Mouse (Mus musculus) stomach, embryonic 15.5 days (tissue): ENCODE measurements around the gene Slc25a1. TPM values are rescaled to one million over a fixed set of nuclear protein-coding genes. Genes with fewer than 3 reads are reported as not detected.
A peak's percentile ranks its signal among the peaks of the same experiment; 100 is the strongest.
"Not testable (repeated sequence)": the region's sequence is repeated elsewhere in the genome, so short reads cannot be mapped to it uniquely, and the experiment has no call there.

Experiments
- ATAC-seq: fragments of 200-750 bp; cut with Nextera tagmentation; 2 replicates; pipeline ENCODE4 v1.8.0; 2017; ENCODE audit warnings: low read depth, moderate number of reproducible peaks, moderate TSS enrichment; ENCODE audit not compliant: insufficient read depth, low FRiP score
- H3K27ac ChIP-seq: fragments of 300-500 bp; sonication (generic); 2 replicates; pipeline ENCODE4 v1.5.1; 2015; ENCODE audit warnings: mild to moderate bottlenecking, inconsistent platforms
- H3K27me3 ChIP-seq: fragments of 300-500 bp; sonication (generic); replicated peaks from 2 replicates; pipeline ENCODE4 v1.6.1; 2015; ENCODE audit warnings: inconsistent platforms
- H3K36me3 ChIP-seq: fragments of 300-500 bp; sonication (generic); 2 replicates; pipeline ENCODE4 v1.6.1; 2015; ENCODE audit warnings: inconsistent platforms
- H3K4me1 ChIP-seq: fragments of 300-500 bp; sonication (generic); 2 replicates; pipeline ENCODE4 v1.6.1; 2015; ENCODE audit warnings: inconsistent platforms
- H3K4me2 ChIP-seq: fragments of 300-500 bp; sonication (generic); 2 replicates; pipeline ENCODE4 v1.6.1; 2015; ENCODE audit warnings: mild to moderate bottlenecking, inconsistent platforms
- H3K4me3 ChIP-seq: fragments of 300-500 bp; sonication (generic); replicated peaks from 2 replicates; pipeline ENCODE4 v1.5.1; 2015; ENCODE audit warnings: inconsistent platforms
- H3K9ac ChIP-seq: fragments of 300-500 bp; sonication (generic); 2 replicates; pipeline ENCODE4 v1.6.1; 2015; ENCODE audit warnings: inconsistent platforms
- H3K9me3 ChIP-seq: fragments of 300-500 bp; sonication (generic); 2 replicates; pipeline ENCODE4 v1.6.1; 2016; ENCODE audit warnings: inconsistent platforms
- WGBS: fragments of 180-500 bp; shearing (Covaris S2); methylation state at CpG from one replicate; pipeline ENCODE4 v1.1.7; 2015; 5-methylcytosine and 5-hydroxymethylcytosine counted together
- polyA plus RNA-seq: library from polyadenylated mRNA; unstranded; fragments of >200 nt; fragmentation: Nextera tagmentation; extraction: Ambion mirVana; gene quantifications from 2 replicates; pipeline ENCODE4 v1.2.1, GENCODE M21; 2015

Gene Slc25a1
- 124 and 134 TPM in 2 replicates for polyA plus RNA-seq

GRCm38 (mm10) chr16:17928087-17928580 is at the start of gene Slc25a1:
TSS of gene Slc25a1 (minus strand) at chr16:17928219.
- H3K36me3 ChIP-seq = peaks cover 12% of the 10 kb centered on the region; the same call in 1 of the 2 replicates
- peak within 1 kb of the TSS; percentile 99 for H3K4me2 ChIP-seq
- no peaks in the 10 kb centered on the region for H3K9me3 ChIP-seq
- ATAC-seq = peak; percentile 83
- peak within 1 kb of the TSS; percentile 94 for H3K4me3 ChIP-seq
- peak within 1 kb of the TSS; percentile 76 for H3K9ac ChIP-seq
- H3K4me1 ChIP-seq = peaks cover 16% of the 10 kb centered on the region
- peak within 1 kb of the TSS; percentile 95 for H3K27ac ChIP-seq
- H3K27me3 ChIP-seq = no peaks in the 10 kb centered on the region
- under 1% methylated on average over 47 of the region's 47 CpGs for WGBS

DNA sequence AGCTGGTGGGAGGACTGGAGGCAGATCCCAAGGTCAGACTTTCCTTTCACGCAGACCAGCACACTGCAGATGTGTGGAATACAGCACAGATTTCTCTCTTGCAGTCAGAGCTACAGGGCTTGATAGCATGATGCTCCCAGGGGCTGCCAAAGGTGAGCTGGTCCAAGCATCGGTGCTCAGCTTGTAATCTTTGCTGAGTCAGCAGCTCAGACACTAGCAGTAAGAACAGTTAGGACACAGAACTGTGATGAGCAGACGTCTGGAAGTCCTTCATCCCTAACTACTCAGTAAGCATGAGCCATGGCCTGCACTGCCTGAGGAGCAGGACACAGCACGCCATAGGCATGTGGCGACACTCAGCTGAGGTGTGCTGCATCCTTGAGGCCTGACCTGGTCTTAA is 43.8 kb upstream of the Slc25a1 start:
- Histone ChIP-seq H3K27ac (no peak overlapping the region), H3K4me2 (no peak overlapping the region), H3K9ac (no peak overlapping the region), H3K4me1 (no peaks in the 10 kb centered on the region), H3K36me3 (no peaks in the 10 kb centered on the region), H3K4me3 (no peak overlapping the region), H3K27me3 (no peaks in the 10 kb centered on the region), H3K9me3 (no peaks in the 10 kb centered on the region)
- WGBS = 73% methylated on average over 5 of the region's 5 CpGs
- ATAC-seq = no peak

GRCm38 (mm10) chr16:17962091-17962490 is 34.1 kb upstream of the Slc25a1 start:
- no peak overlapping the region for H3K27ac ChIP-seq
- no peak overlapping the region for H3K4me3 ChIP-seq
- H3K36me3 ChIP-seq = no peaks in the 10 kb centered on the region
- no peak overlapping the region for H3K9ac ChIP-seq
- H3K4me1 ChIP-seq = no peaks in the 10 kb centered on the region
- H3K27me3 ChIP-seq = no peaks in the 10 kb centered on the region
- ATAC-seq = no peak
- 78% methylated on average over 7 of the region's 7 CpGs for WGBS
- H3K9me3 ChIP-seq = no peaks in the 10 kb centered on the region
- no peak overlapping the region for H3K4me2 ChIP-seq

GRCm38 (mm10) chr16:17956052-17956638 is 28.1 kb upstream of the Slc25a1 start:
- not testable (repeated sequence) for ATAC-seq, H3K36me3 ChIP-seq, H3K4me3 ChIP-seq, H3K27me3 ChIP-seq, H3K4me2 ChIP-seq, H3K4me1 ChIP-seq, H3K9ac ChIP-seq, H3K9me3 ChIP-seq, H3K27ac ChIP-seq
- WGBS = 94% methylated on average over 17 of the region's 17 CpGs

DNA sequence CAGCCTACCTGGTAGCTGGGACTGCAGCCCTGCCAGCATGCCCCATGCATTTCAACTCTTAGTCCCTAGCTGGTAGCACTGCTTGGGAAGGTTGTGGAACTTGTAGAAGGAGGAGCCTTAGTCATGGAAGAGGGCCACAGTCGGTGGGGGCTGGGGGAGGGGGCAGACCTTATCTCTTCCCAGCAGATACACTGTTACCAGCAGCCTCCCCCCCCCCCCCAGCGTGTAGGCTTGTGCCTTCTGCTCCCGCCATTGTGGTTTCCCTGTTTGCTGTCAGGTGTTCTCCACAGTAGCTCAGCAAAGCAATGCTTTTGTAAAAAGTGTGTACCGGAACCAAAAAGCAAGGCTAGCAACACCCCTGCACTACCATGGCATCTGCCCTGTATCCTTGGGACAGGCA is 23.6 kb upstream of the Slc25a1 start:
- Histone ChIP-seq H3K9ac (no peak overlapping the region), H3K36me3 (no peaks in the 10 kb centered on the region), H3K4me3 (no peak overlapping the region), H3K4me1 (no peaks in the 10 kb centered on the region), H3K9me3 (no peaks in the 10 kb centered on the region), H3K27me3 (no peaks in the 10 kb centered on the region), H3K27ac (no peak overlapping the region), H3K4me2 (no peak overlapping the region)
- no peak for ATAC-seq
- WGBS = 93% methylated on average over 4 of the region's 4 CpGs

- Histone ChIP-seq H3K27ac (no peak overlapping the region), H3K4me3 (no peak overlapping the region), H3K4me1 (no peaks in the 10 kb centered on the region), H3K9ac (no peak overlapping the region), H3K27me3 (no peaks in the 10 kb centered on the region), H3K4me2 (no peak overlapping the region), H3K9me3 (no peaks in the 10 kb centered on the region), H3K36me3 (no peaks in the 10 kb centered on the region)
- WGBS = 64% methylated on average over 4 of the region's 4 CpGs
- ATAC-seq = no peak
These were observed 22.0 kb upstream of the Slc25a1 start for GRCm38 (mm10) chr16:17950068-17950467.

GRCm38 (mm10) chr16:17949421-17949877 is 21.4 kb upstream of the Slc25a1 start:
- H3K27ac ChIP-seq = 0 out of 2 replicates have a peak overlapping the region, but pooled peaks have one; percentile 28
- no peaks in the 10 kb centered on the region for H3K9me3 ChIP-seq
- H3K4me1 ChIP-seq = no peaks in the 10 kb centered on the region
- no peak overlapping the region for H3K4me2 ChIP-seq
- no peaks in the 10 kb centered on the region for H3K36me3 ChIP-seq
- no peaks in the 10 kb centered on the region for H3K27me3 ChIP-seq
- WGBS = 48% methylated on average over 2 of the region's 2 CpGs
- no peak for ATAC-seq
- no peak overlapping the region for H3K4me3 ChIP-seq
- H3K9ac ChIP-seq = no peak overlapping the region

GRCm38 (mm10) chr16:17945081-17945831 is 17.2 kb upstream of the Slc25a1 start:
- Histone ChIP-seq H3K27me3 (no peaks in the 10 kb centered on the region), H3K9ac (no peak overlapping the region), H3K9me3 (no peaks in the 10 kb centered on the region), H3K4me1 (no peaks in the 10 kb centered on the region), H3K36me3 (no peaks in the 10 kb centered on the region), H3K27ac (0 out of 2 replicates have a peak overlapping the region, but pooled peaks have one; percentile 40), H3K4me3 (no peak overlapping the region), H3K4me2 (peak overlapping the region; percentile 9; the same call in 1 of the 2 replicates)
- ATAC-seq = peak; percentile 39; the same call in 1 of the 2 replicates
- 46% methylated on average over 7 of the region's 7 CpGs for WGBS

DNA sequence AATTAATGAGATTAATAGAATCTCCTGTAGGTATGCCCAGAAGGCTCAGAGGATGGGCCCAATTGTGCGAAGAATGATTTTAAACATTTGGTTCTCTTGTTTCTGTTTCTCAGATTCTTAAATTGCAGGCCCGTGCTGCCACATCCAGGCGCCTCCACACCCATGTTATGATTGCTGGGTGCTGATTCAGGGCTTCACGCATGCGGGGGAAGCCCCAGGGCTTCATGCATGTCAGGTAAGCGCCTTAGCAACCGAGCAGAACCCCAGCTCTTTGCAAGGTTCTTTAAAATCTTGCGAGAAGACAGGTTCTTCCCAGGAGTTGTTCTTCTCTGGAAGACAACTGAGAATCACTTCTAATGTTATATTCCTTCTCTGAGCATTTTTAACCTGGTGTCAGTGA is 15.4 kb upstream of the Slc25a1 start:
- Histone ChIP-seq H3K9ac (no peak overlapping the region), H3K4me1 (peaks cover 11% of the 10 kb centered on the region), H3K4me2 (no peak overlapping the region), H3K4me3 (no peak overlapping the region), H3K36me3 (no peaks in the 10 kb centered on the region), H3K27ac (no peak overlapping the region), H3K9me3 (no peaks in the 10 kb centered on the region), H3K27me3 (no peaks in the 10 kb centered on the region)
- ATAC-seq = no peak
- 62% methylated on average over 8 of the region's 8 CpGs for WGBS

DNA sequence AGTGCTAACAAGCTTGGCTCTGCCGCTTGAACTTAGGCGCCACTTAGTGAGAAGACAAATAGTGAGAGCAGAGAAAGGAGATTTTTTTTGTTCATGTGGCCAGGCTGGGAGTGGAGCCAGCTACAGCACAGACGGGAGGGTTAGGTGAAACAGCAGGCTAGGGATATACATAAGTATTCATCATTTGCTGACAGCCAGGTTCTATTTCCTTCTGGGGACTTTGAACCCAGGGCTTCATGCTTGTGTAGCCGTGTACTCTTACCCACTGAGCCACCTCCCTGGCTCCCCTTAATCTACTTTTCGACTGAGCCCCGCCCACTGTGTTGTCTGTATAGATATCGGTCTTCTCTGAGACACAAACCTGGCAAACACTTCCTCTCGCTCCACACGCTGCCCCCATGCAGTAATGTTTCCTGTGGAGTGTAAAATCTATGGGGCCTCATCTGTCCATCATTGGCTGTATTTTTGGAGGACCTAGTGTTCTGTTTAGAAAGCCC is 11.3 kb upstream of the Slc25a1 start:
- H3K27ac ChIP-seq = peak overlapping the region; percentile 72

DNA sequence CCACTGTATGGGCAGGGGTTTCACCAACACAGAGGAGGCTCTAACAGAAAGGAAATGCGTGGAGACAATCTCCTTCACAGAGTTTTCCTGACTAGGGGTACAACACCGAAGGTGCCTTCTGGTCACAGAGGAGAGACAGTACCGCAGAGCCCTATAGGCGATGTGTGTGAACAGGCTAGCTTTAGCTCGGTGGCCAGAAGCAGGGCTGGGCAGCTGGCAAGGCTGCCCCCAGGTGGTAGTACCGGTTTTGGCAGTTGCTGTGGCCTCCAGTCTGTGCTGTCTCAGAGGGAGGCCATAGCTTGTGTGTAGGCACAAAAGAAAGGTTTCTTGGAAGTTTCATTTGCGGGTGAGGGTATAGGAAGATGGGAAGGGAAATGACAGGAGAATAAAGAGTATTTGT is 10.8 kb upstream of the Slc25a1 start:
- Histone ChIP-seq H3K9me3 (no peaks in the 10 kb centered on the region), H3K4me3 (no peak overlapping the region), H3K27me3 (no peaks in the 10 kb centered on the region), H3K36me3 (no peaks in the 10 kb centered on the region), H3K27ac (peak overlapping the region; percentile 72), H3K9ac (no peak overlapping the region), H3K4me2 (peak overlapping the region; percentile 19; the same call in 1 of the 2 replicates), H3K4me1 (peaks cover 13% of the 10 kb centered on the region)
- 10% methylated on average over 7 of the region's 7 CpGs for WGBS
- peak; percentile 89 for ATAC-seq

More for the DNA sequence above, 11.3 kb upstream of the Slc25a1 start:
- Histone ChIP-seq H3K4me2 (peak overlapping the region; percentile 19; the same call in 1 of the 2 replicates), H3K9ac (no peak overlapping the region), H3K36me3 (no peaks in the 10 kb centered on the region), H3K9me3 (no peaks in the 10 kb centered on the region), H3K27me3 (no peaks in the 10 kb centered on the region), H3K4me1 (peaks cover 13% of the 10 kb centered on the region), H3K4me3 (no peak overlapping the region)
- peak; percentile 81 for ATAC-seq
- WGBS = 28% methylated on average over 9 of the region's 9 CpGs

DNA sequence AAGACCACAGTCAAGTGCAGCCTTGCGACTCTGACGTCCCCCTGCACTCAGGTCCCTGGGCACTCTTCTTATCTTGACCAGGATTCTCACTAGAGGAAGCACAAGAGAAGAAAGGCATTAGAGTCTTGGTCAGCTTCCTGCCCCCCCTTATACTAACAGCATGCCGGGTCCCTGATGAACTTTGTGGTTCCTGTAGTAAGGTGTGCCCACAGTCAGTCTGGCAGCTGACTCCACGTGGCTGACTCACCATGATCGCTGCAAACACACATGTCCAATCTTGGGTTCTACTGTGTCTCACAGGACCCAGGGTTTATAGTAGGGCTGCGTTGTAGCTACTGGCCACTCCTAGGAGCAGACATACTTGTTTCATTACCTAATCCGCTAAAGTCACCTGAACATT is 10.2 kb upstream of the Slc25a1 start:
- no peak overlapping the region for H3K4me2 ChIP-seq
- WGBS = 65% methylated on average over 7 of the region's 7 CpGs
- no peak overlapping the region for H3K27ac ChIP-seq
- no peaks in the 10 kb centered on the region for H3K36me3 ChIP-seq
- H3K9me3 ChIP-seq = no peaks in the 10 kb centered on the region
- no peak overlapping the region for H3K9ac ChIP-seq
- no peak for ATAC-seq
- peaks cover 13% of the 10 kb centered on the region for H3K4me1 ChIP-seq
- H3K4me3 ChIP-seq = no peak overlapping the region
- no peaks in the 10 kb centered on the region for H3K27me3 ChIP-seq
